In genomic region chr11:76286534-76287126, GRCm38 (mm10) we compare ENCODE assay signal across 12 mouse cellular contexts. TPM values are rescaled to one million over a fixed set of nuclear protein-coding genes. Genes with fewer than 3 reads are reported as not detected.
DNase-seq lines count a peak whose midpoint lies in the region; ATAC-seq lines count a peak whose summit lies in the region.
"Had no signal": no experiment of that assay in that cellular context is flagged by ENCODE, and none has a peak within 500 bp of the region (broad histone marks: within the 10 kb centered on the region; RNA-seq: fewer than 3 reads in every experiment).

No protein-coding gene starts in this region.

- H3K4me2 ChIP-seq in heart, embryonic 15.5 days: no peak overlapping the region
- H3K4me2 ChIP-seq in limb, embryonic 11.5 days (ENCODE audit: low read depth, severe bottlenecking): no peak overlapping the region

- no peak for ATAC-seq in heart, embryonic 15.5 days (replicated peaks; ENCODE audit: insufficient number of reproducible peaks, insufficient read depth, low FRiP score, low read depth)
- ATAC-seq in limb, embryonic 11.5 days (ENCODE audit: insufficient number of reproducible peaks, low FRiP score, low TSS enrichment, low read depth): no peak
- ATAC-seq: intestine, postnatal 0 days had no signal

- 0 out of 2 replicates have a peak overlapping the region, but pooled peaks have one; percentile 12 for H3K27ac ChIP-seq in heart, embryonic 15.5 days
- H3K27ac ChIP-seq in limb, embryonic 11.5 days (replicated peaks; ENCODE audit: low read depth, low read length): peak overlapping the region; percentile 40; the same call in 1 of the 2 replicates

- H3K9me3 ChIP-seq in heart, embryonic 15.5 days (replicated peaks): no peaks in the 10 kb centered on the region
- H3K9me3 ChIP-seq in limb, embryonic 11.5 days (ENCODE audit: control insufficient read depth, low read length): no peaks in the 10 kb centered on the region
- H3K9me3 ChIP-seq: G1E had no signal

- WGBS in heart, embryonic 15.5 days: 41% methylated on average over 10 of the region's 10 CpGs
- WGBS in limb, embryonic 11.5 days: 44% methylated on average over 10 of the region's 10 CpGs

- H3K9ac ChIP-seq in heart, embryonic 15.5 days: no peak overlapping the region
- no peak overlapping the region for H3K9ac ChIP-seq in limb, embryonic 11.5 days (ENCODE audit: low read length)

- H3K4me1 ChIP-seq in heart, embryonic 15.5 days (replicated peaks): peaks cover 34% of the 10 kb centered on the region
- peaks cover 31% of the 10 kb centered on the region for H3K4me1 ChIP-seq in limb, embryonic 11.5 days (ENCODE audit: control insufficient read depth, insufficient read depth, low read length)

- no peaks in the 10 kb centered on the region for H3K27me3 ChIP-seq in heart, embryonic 15.5 days
- no peaks in the 10 kb centered on the region for H3K27me3 ChIP-seq in limb, embryonic 11.5 days (ENCODE audit: control insufficient read depth, insufficient read depth, low read length)

- intact Hi-C loops in heart, postnatal 25 days (cut with DNase I): loop anchor here (5.0 kb wide), 1 partner anchor 36 kb away; no protein-coding TSS in a partner anchor

- no peaks in the 10 kb centered on the region for H3K36me3 ChIP-seq in heart, embryonic 15.5 days
- H3K36me3 ChIP-seq in limb, embryonic 11.5 days (ENCODE audit: control insufficient read depth, insufficient read depth, low read length): no peaks in the 10 kb centered on the region
- H3K36me3 ChIP-seq: G1E had no signal

- DNase-seq in heart, postnatal 25 days (ENCODE audit: low spot score): no peak
- peak; percentile 98 for DNase-seq in 3T3-L1 (ENCODE audit: low read depth, low spot score)
- DNase-seq in Muller cell, postnatal 12 days (ENCODE audit: inconsistent ontology term): peak; percentile 80
- peak; percentile 54 for DNase-seq in limb, embryonic 11.5 days (ENCODE audit: low spot score)
- no peak for DNase-seq in adrenal gland, adult 2 months
- no peak for DNase-seq in cerebellum, adult 9-11 months
- DNase-seq: embryo, embryonic 11 days; left cerebral cortex, postnatal 4 days; thymus, postnatal 25 days had no signal

- H3K4me3 ChIP-seq in heart, embryonic 15.5 days: no peak overlapping the region
- H3K4me3 ChIP-seq in limb, embryonic 11.5 days (ENCODE audit: low read depth, low read length): no peak overlapping the region

RNA-seq across cellular contexts. Expression of gene Glod4, which starts 43.1 kb away (rescaled TPM):
- 111 and 116 TPM in 2 replicates for polyA plus RNA-seq in heart, embryonic 15.5 days (2015; fragmentation: Nextera tagmentation; extraction: Ambion mirVana)
- total RNA-seq in heart, postnatal 25 days (2021): 10 to 100 TPM; 34.8 to 41.1 TPM
- polyA plus RNA-seq in limb, embryonic 11.5 days (2014; fragmentation: Nextera tagmentation; extraction: Ambion mirVana): 136 TPM in 2 replicates
- 10 to 100 TPM; 76.3 to 86.1 TPM for total RNA-seq in adrenal gland, adult 2 months (2021)
- polyA plus RNA-seq in adrenal gland, adult 2 months (2012; rRNA removed): 1.7 TPM in 2 replicates

RNA-seq across cellular contexts. Expression of gene Mrm3, which starts 43.1 kb away (rescaled TPM):
- 22.7 and 24.8 TPM in 2 replicates for polyA plus RNA-seq in heart, embryonic 15.5 days (2015; fragmentation: Nextera tagmentation; extraction: Ambion mirVana)
- total RNA-seq in heart, postnatal 25 days (2021): 10 to 100 TPM; 23.1 to 25.0 TPM
- polyA plus RNA-seq in limb, embryonic 11.5 days (2014; fragmentation: Nextera tagmentation; extraction: Ambion mirVana): 23.9 and 24.0 TPM in 2 replicates
- total RNA-seq in adrenal gland, adult 2 months (2021): 10 to 100 TPM; 18.1 to 21.3 TPM
- polyA plus RNA-seq in adrenal gland, adult 2 months (2012; rRNA removed): 10.4 and 13.0 TPM in 2 replicates

Comparison
In these comparisons a context has a peak if more than half of its experiments do, and no peak if none do; other contexts are left out.
1. DNase-seq: peak in 3T3-L1 (single experiment), Muller cell, postnatal 12 days (single experiment) and limb, embryonic 11.5 days (single experiment); none in heart, postnatal 25 days (single experiment), adrenal gland, adult 2 months (single experiment) and cerebellum, adult 9-11 months (single experiment).
2. RNA of gene Glod4, which starts 43.1 kb away (polyA plus RNA-seq): 136 TPM in limb, embryonic 11.5 days and 111 to 116 TPM in heart, embryonic 15.5 days; 1.7 TPM in adrenal gland, adult 2 months; every median in the first group is over 10 times any median in the second.